ENCODE assay signal across 10 mouse cellular contexts in the genomic region with DNA sequence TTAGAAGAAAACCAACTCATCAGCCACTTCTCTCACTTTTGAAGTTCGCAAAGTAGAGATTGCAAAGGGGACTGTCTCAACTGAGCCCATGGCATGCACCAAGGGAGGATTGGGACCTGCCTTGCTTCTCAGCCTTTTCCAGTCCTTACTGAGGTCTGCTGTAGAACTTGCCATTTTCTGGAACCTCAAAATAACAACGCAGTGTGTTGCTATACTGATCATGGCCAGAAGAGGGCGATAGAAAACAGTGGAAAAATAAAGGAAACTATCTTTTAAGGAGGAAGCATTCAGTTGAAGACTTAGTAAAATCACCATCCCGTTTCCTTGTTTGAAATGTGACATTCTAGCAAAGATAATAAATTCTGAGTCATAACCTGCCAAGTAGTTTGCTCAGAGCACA.
DNase-seq lines count a peak whose midpoint lies in the region; TF ChIP-seq lines count a peak whose summit lies in the region.
"Had no signal": no experiment of that assay in that cellular context is flagged by ENCODE, and none has a peak within 500 bp of the region (broad histone marks: within the 10 kb centered on the region; RNA-seq: fewer than 3 reads in every experiment).

No protein-coding gene starts in this region.

- H3K4me1 ChIP-seq in cerebellum, adult 2 months (ENCODE audit: control insufficient read depth, insufficient read depth, low read length): peaks cover 9% of the 10 kb centered on the region
- H3K4me1 ChIP-seq: hindbrain, embryonic 15.5 days; neural tube, embryonic 12.5 days had no signal

- DNase-seq in gastrocnemius, adult 2 months: no peak
- no peak for DNase-seq in gastrocnemius, postnatal 25 days
- peak; percentile 35 to 51 for DNase-seq in spleen, postnatal 10 days (ENCODE audit: low spot score in 2 of 2)
- no peak for DNase-seq in spleen, adult 12 weeks (ENCODE audit: low spot score)
- peak; percentile 48 to 60 for DNase-seq in cerebellum, adult 2 months
- DNase-seq in frontal cortex, adult 2 months (ENCODE audit: extremely low spot score in 1 of 2, low spot score in 1 of 2): peak; percentile 37 to 90
- DNase-seq in left cerebral cortex, adult 2 months (ENCODE audit: extremely low spot score in 1 of 2, low spot score in 2 of 2): peak; percentile 58 to 70
- peak; percentile 79 to 82 for DNase-seq in right cerebral cortex, adult 2 months (ENCODE audit: low spot score in 2 of 2)

- WGBS in cerebellum, adult 2 months: 24% methylated on average over 4 of the region's 4 CpGs

- no peaks in the 10 kb centered on the region for H3K27me3 ChIP-seq in cerebellum, adult 2 months (ENCODE audit: control insufficient read depth, insufficient read depth, low read length)
- H3K27me3 ChIP-seq: hindbrain, embryonic 15.5 days; neural tube, embryonic 12.5 days had no signal

- peak; percentile 74 for TF ChIP-seq CTCF in gastrocnemius, adult 2 months (IDR thresholded peaks at IDR 0.05)
- TF ChIP-seq CTCF in cerebellum, adult 2 months (IDR thresholded peaks at IDR 0.05; ENCODE audit: borderline replicate concordance, insufficient read depth, low read depth, low read length): peak; percentile 56; the same call in 1 of the 2 replicates
- TF ChIP-seq CTCF in left cerebral cortex, adult 2 months (IDR thresholded peaks at IDR 0.05): peak; percentile 92

- TF ChIP-seq POLR2A in cerebellum, adult 2 months (IDR thresholded peaks at IDR 0.05; ENCODE audit: borderline replicate concordance, insufficient read depth, low read length): no peak

- H3K27ac ChIP-seq in gastrocnemius, adult 2 months: no peak overlapping the region
- no peak overlapping the region for H3K27ac ChIP-seq in cerebellum, adult 2 months (ENCODE audit: insufficient read depth, low read length)
- no peak overlapping the region for H3K27ac ChIP-seq in left cerebral cortex, adult 2 months
- H3K27ac ChIP-seq: hindbrain, embryonic 15.5 days; neural tube, embryonic 12.5 days had no signal

- H3K4me3 ChIP-seq in gastrocnemius, adult 2 months: no peak overlapping the region
- no peak overlapping the region for H3K4me3 ChIP-seq in cerebellum, adult 2 months (replicated peaks; ENCODE audit: insufficient read depth, low read depth, low read length)
- no peak overlapping the region for H3K4me3 ChIP-seq in left cerebral cortex, adult 2 months
- H3K4me3 ChIP-seq: hindbrain, embryonic 15.5 days; neural tube, embryonic 12.5 days had no signal

- intact Hi-C loops in gastrocnemius, adult 2 months (cut with DNase I): loop anchor here (10.0 kb wide), 1 partner anchor 526 kb away; no protein-coding TSS in a partner anchor
- intact Hi-C loops in left cerebral cortex, adult 2 months (cut with DNase I): loop anchor here (2.0 to 5.0 kb wide), 2 partner anchors 484 to 526 kb away; no protein-coding TSS in a partner anchor

Comparison
In these comparisons a context has a peak if more than half of its experiments do, and no peak if none do; other contexts are left out.
1. DNase-seq: peak in spleen, postnatal 10 days (2 of 2), cerebellum, adult 2 months (2 of 2), frontal cortex, adult 2 months (2 of 2), left cerebral cortex, adult 2 months (2 of 2) and right cerebral cortex, adult 2 months (2 of 2); none in gastrocnemius, adult 2 months (single experiment), gastrocnemius, postnatal 25 days (single experiment) and spleen, adult 12 weeks (single experiment).
2. Peak in every context shown above with its lines, with median percentiles within 50 percentile points of each other: CTCF ChIP-seq.